Mouse (Mus musculus) layer of hippocampus, adult 18-20 months (tissue): Measurements from ENCODE around the gene Igsf10. TPM values are rescaled to one million over a fixed set of nuclear protein-coding genes. Genes with fewer than 3 reads are reported as not detected.

ENCODE experiments used
- DNase-seq, 2 experiments: peaks; one replicate each; pipeline ENCODE4 v3.0.0; 2022; ENCODE audit warnings: low spot score in 2 of 2
- total RNA-seq, 2 experiments: library from RNA; stranded (reverse); gene quantifications; 2 replicates each; pipeline ENCODE4 v1.2.3; 2021

Gene Igsf10
- total RNA-seq, 2 experiments from 2014 or later, result 1.5 to 2.1 TPM

DNA sequence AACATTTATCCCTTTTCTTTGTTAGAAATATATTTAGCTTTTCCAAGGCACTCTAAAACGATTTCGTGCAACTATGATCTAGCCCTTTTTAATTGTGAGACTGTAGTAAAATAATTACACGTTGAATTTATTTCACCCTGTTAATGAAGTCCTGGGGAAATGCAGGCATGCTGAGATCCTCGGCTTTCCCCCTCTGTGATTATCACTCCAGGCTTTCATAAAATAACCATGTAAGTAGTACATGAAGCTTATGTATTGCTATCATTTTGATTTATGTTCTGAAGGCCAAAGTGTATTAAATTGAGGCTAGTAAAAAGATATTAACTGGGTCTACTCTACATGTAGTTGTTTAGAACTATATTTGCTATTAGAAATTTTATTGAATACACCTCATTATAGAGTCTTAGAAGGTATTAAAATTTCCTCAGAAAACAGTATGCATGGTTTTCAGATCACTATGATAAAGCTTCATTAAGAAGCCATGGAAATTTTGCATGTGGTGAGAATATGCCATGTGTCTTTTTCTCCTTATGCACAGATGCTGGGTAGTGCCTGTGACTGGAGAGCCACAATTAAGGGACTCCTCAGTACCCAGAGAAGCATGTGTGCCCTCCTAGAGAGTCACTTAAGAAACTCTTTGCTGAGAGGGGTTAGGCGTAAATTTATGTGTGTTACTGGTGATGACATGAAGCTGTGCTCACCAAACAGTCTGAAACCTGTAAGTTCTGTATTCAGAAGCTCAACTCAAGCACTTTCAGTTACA, 50.6 kb downstream of the Igsf10 start:
- no peak for DNase-seq

DNA sequence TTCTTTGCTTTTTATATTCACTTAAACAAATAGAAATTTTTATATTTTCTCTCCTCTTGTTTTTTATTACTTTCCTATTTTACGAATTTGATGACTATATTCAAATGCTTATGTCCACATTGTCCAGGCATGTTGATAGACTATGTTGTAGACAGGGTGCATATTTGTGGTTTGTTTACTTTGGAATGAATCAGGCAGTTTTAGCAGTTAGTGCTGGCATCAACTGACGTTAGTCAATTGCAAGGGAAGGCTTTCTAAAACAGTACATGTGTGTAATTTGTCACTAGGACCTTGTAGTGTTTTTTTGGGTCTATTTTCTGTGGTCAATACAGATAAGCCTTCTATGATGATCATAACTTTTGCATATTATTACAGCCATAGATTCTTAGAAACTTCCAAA, 53.6 kb downstream of the Igsf10 start:
- no peak for DNase-seq

DNA sequence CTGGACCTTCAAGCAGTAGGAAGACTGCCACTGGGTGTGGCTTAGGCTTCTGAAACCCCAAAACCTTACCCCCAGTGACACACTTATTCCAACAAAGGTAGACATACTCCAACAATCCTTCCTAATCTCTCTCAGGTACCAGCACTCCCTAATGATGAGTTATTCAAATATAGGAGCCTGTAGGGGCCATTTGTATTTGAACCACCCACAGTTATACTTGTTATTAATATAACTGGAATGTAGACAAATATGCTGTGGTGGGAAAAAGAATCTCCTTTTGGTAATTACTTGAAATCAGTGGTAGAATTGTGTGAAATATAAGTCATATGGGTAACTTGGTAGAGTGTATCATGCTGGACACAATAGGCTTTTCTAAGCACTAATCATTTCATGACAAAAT, 65.6 kb downstream of the Igsf10 start:
- DNase-seq, result no peak

DNA sequence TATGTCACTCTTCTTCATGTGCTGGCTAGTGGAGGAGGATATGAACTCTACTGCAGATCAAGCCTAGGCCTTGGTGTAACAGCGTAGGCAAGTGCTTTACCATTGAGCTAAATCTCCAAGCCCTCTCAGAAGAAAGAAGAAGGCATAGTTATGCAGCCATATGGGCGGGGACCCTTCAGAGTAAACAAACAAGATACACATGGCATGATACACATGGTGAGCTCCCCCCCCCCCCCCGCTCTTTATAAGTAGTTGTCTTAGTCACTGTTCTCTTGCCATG, 66.0 kb downstream of the Igsf10 start:
- DNase-seq, result no peak

DNA sequence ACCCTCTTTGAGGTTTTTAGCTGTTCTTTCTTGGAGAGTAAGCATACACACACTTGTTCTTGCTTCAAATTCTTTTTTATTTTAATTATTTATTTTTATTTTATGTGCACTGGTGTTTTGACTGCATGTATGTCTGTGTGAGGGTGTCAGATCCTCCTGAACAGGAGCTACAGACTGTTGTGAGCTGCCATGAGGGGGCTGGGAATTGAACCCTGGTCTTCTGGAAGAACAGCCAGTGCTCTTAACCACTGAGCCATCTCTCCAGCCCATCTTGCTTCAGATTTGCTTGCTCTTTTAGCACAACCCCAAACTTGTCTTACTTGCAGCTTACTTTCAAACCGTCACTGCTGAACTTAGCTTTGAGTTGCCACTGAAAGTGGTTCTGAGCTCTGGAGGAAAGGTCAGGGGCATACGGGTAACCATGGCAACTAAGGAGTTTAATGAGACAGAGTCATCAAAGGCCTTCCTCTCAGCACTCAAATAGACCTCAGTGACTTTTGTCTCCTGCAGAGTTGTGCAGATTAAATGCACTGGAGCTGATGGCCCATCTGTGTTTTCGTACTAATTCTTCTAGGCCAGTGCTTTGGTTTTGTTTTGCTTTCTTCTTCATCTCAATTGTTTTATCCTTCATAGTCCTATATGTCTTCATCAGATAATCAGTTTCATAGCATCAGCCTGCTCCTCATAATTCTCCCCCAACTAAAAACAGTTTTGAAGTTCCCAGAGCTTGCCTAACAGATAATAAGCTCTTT, 66.5 kb downstream of the Igsf10 start:
- no peak for DNase-seq

DNA sequence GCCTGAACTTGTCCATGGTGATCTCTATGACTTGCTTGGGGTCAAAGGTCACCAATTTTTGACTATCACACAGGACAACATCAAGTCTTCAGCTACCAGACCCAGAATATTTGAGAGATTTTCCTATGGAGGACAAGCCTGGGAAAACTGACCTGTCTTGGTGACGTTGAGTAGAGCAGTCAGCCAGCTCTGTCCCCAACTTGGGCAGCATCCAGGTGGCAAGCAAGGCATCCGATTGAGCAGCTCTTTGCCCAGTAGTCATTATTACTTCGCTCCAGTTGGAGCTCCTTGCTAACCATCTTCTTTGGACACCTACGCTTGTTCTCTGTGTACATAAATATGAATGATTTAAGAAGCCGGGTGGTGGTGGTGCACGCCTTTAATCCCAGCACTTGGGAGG, 73.4 kb downstream of the Igsf10 start:
- DNase-seq, result no peak

Other genes with a start within 250 kb of the Igsf10 start
- gene Gpr171, start 242.6 kb downstream of the Igsf10 start, total RNA-seq, result not detected
- gene P2ry14, start 190.8 kb downstream of the Igsf10 start, total RNA-seq, result 1 to 10 TPM; 1.4 to 2.0 TPM
- gene Gpr87, start 149.3 kb downstream of the Igsf10 start, total RNA-seq, result not detected
- 1 to 10 TPM; 7.9 to 9.8 TPM for gene P2ry13, start 133.5 kb downstream of the Igsf10 start, total RNA-seq
- 10 to 100 TPM; 42.4 to 44.3 TPM for gene P2ry12, start 81.5 kb downstream of the Igsf10 start, total RNA-seq